Mouse (Mus musculus): ENCODE data around the gene Stoml2. TPM values are rescaled to one million over a fixed set of nuclear protein-coding genes. Genes with fewer than 3 reads are reported as not detected.

Gene Stoml2
- 119 and 120 TPM in 2 replicates for polyA plus RNA-seq (2015; fragmentation: Nextera tagmentation; extraction: Ambion mirVana)

DNA sequence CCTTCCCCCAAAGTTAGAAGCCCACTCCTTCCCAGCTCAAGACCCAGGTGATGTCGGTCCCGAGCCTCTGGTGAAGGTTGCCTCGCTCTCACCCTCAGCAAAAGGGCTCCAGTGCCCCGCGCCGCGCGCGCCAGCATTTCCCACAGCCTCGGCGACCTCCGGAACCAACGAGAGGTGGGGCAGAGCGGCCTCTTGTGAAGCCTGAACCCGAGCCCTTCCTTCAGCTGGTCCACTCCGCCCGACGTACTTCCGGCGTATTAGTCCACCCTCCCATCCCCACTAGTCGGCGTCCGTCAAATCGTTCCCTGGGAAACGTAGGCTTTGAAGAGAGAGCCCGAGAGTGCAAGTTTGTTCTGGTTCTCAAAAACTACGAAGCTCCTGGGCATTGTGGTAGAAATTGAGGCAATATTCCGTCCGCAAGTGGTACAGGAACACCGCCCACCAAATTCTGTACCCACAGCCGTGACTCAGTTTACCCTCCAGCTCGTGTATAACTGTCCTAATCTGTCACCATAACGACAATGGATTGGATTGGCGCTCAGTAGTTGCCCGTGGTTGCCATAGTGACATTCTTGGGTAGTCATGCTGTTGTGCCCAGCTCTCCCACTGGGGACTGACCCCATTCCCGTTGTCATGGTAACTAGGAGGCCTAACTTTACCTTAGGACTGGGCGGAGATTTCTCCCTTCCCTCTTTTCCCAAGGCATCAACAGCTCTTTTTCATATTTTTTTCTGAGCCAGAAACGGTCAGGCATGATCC is at the start of gene Stoml2:
TSS of gene Stoml2 (minus strand) at position 474 of the 759 bp plus-strand sequence.
- H3K9me3 ChIP-seq (ENCODE audit: control insufficient read depth): no peaks in the 10 kb centered on the region
- TF ChIP-seq CTCF (IDR thresholded peaks at IDR 0.05; ENCODE audit: low read depth): peak; percentile 66
- peak; percentile 94 for ATAC-seq
- peak within 1 kb of the TSS; percentile 76 for H3K4me3 ChIP-seq (ENCODE audit: low read depth, low read length)
- peaks cover 38% of the 10 kb centered on the region for H3K36me3 ChIP-seq (ENCODE audit: control insufficient read depth, insufficient read depth)
- H3K27me3 ChIP-seq (replicated peaks; ENCODE audit: control insufficient read depth, insufficient read depth, low read length): no peaks in the 10 kb centered on the region
- peak within 1 kb of the TSS; percentile 84 for H3K4me2 ChIP-seq (replicated peaks; ENCODE audit: low read depth)
- H3K9ac ChIP-seq (ENCODE audit: low read depth, low read length): peak within 1 kb of the TSS; percentile 90
- H3K4me1 ChIP-seq (replicated peaks; ENCODE audit: control insufficient read depth, insufficient read depth, low read length): 0 out of 2 replicates have a peak, but pooled peaks cover 3% of the 10 kb centered on the region
- WGBS: under 1% methylated on average over 38 of the region's 38 CpGs
- peak within 1 kb of the TSS; percentile 82 for H3K27ac ChIP-seq (ENCODE audit: low read depth, low read length)

DNA sequence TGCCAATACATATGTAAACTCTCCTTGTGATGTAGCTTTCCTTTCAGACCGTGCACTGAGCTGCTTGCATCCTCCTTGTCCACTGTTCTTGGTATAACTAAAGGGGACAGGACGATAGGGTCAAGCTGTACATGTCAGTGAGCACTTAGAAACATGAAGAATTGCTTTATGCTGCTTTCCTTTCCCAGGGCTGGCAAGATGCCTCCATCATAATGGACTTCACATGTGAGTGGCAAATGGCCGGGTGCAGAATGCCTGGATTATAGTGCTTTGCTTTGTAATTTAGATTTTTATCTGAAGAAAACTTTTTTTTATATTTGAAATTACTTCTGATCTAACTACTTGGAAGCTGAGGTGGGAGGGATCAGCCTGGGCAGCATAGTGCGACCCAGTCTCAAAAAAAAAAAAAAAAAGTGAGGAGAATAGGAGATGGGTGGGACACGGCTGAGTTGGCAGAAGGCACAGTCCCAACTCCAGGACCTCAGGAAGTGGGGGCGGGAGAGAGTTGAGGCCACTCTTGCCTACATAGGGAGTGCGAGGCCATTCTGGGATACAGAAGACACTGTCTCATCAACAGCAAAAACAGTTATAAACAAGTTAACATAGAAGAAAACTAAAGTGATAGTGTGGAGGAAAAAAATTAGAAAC is 46.7 kb upstream of the Stoml2 start:
- ATAC-seq: no peak
- H3K4me1 ChIP-seq (replicated peaks; ENCODE audit: control insufficient read depth, insufficient read depth, low read length): no peaks in the 10 kb centered on the region
- TF ChIP-seq CTCF (IDR thresholded peaks at IDR 0.05; ENCODE audit: low read depth): no peak
- no peak overlapping the region for H3K9ac ChIP-seq (ENCODE audit: low read depth, low read length)
- no peak overlapping the region for H3K27ac ChIP-seq (ENCODE audit: low read depth, low read length)
- H3K9me3 ChIP-seq (ENCODE audit: control insufficient read depth): no peaks in the 10 kb centered on the region
- no peaks in the 10 kb centered on the region for H3K27me3 ChIP-seq (replicated peaks; ENCODE audit: control insufficient read depth, insufficient read depth, low read length)
- no peak overlapping the region for H3K4me3 ChIP-seq (ENCODE audit: low read depth, low read length)
- no peaks in the 10 kb centered on the region for H3K36me3 ChIP-seq (ENCODE audit: control insufficient read depth, insufficient read depth)
- H3K4me2 ChIP-seq (replicated peaks; ENCODE audit: low read depth): no peak overlapping the region
- WGBS: 60% methylated on average over 7 of the region's 7 CpGs

DNA sequence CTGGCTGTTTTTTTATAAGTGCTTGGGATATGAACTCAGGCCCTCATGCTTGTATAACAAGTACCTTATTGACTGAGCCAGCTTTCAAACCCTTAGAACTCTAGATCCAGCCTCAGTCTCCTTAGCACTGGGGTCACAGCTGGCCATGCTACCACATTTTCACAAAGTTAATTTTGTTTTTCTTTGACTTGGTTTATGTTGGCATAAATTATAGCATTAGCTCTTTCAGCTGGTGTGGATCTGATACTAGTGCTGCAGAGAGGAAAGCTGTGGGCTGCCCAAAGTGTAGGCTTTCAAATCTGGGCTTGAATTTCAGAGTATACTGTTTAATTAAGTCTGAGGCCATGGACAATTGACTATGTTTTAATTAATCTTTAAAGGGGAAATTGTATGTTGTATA is 43.4 kb upstream of the Stoml2 start:
- TF ChIP-seq CTCF (IDR thresholded peaks at IDR 0.05; ENCODE audit: low read depth): no peak
- ATAC-seq: no peak
- no peaks in the 10 kb centered on the region for H3K9me3 ChIP-seq (ENCODE audit: control insufficient read depth)

DNA sequence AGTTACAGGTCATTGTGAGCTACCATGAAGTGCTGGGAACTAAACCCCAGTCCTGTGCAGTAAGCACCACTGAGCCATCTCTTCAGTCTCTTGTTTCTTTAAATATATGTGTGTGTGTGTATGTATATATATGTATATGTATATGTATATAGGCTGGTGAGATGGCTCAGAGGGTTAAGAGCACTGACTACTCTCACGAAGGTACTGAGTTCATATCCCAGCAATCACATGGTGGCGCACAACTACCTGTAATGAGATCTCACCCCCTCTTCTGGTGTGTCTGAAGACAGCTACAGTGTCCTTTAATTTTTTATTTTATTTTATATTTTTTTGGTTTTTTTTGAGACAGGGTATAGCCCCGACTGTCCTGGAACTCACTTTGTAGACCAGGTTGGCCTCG is 34.0 kb upstream of the Stoml2 start:
- no peak for TF ChIP-seq CTCF (IDR thresholded peaks at IDR 0.05; ENCODE audit: low read depth)
- H3K4me1 ChIP-seq (replicated peaks; ENCODE audit: control insufficient read depth, insufficient read depth, low read length): no peaks in the 10 kb centered on the region
- H3K36me3 ChIP-seq (ENCODE audit: control insufficient read depth, insufficient read depth): no peaks in the 10 kb centered on the region
- H3K4me2 ChIP-seq (replicated peaks; ENCODE audit: low read depth): no peak overlapping the region
- H3K9ac ChIP-seq (ENCODE audit: low read depth, low read length): no peak overlapping the region
- no peak for ATAC-seq
- no peak overlapping the region for H3K27ac ChIP-seq (ENCODE audit: low read depth, low read length)
- WGBS: 96% methylated on average over 4 of the region's 4 CpGs
- H3K4me3 ChIP-seq (ENCODE audit: low read depth, low read length): no peak overlapping the region
- H3K27me3 ChIP-seq (replicated peaks; ENCODE audit: control insufficient read depth, insufficient read depth, low read length): no peaks in the 10 kb centered on the region
- H3K9me3 ChIP-seq (ENCODE audit: control insufficient read depth): no peaks in the 10 kb centered on the region

More for the DNA sequence above, 43.4 kb upstream of the Stoml2 start:
- Histone ChIP-seq H3K4me1 (replicated peaks; ENCODE audit: control insufficient read depth, insufficient read depth, low read length) (0 out of 2 replicates have a peak, but pooled peaks cover 4% of the 10 kb centered on the region), H3K27me3 (replicated peaks; ENCODE audit: control insufficient read depth, insufficient read depth, low read length) (no peaks in the 10 kb centered on the region), H3K4me3 (ENCODE audit: low read depth, low read length) (no peak overlapping the region), H3K4me2 (replicated peaks; ENCODE audit: low read depth) (no peak overlapping the region), H3K36me3 (ENCODE audit: control insufficient read depth, insufficient read depth) (no peaks in the 10 kb centered on the region), H3K9ac (ENCODE audit: low read depth, low read length) (no peak overlapping the region), H3K27ac (ENCODE audit: low read depth, low read length) (no peak overlapping the region)

DNA sequence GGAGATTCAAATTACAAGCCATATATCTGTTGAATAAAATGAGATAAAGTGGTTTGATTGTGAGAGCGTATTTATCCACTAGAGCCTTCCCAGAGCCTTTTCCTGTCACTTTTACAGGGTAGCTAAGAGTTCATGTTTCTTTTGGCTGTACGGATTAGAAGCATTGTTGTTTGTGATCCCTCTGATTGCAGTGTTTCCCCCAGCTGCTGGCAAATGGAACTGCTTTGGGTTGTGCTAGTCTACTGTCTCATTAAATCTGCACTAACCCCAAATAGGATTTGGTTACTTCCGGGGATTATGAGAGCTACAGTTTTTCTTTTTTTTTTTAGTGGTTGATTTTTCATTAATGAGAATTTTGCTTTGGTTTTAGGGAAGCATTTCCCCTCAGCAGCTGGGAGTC is 28.8 kb upstream of the Stoml2 start:
- H3K36me3 ChIP-seq (ENCODE audit: control insufficient read depth, insufficient read depth): no peaks in the 10 kb centered on the region
- H3K27ac ChIP-seq (ENCODE audit: low read depth, low read length): no peak overlapping the region
- WGBS: 74% methylated on average over 3 of the region's 3 CpGs
- ATAC-seq: no peak
- H3K27me3 ChIP-seq (replicated peaks; ENCODE audit: control insufficient read depth, insufficient read depth, low read length): no peaks in the 10 kb centered on the region
- H3K9ac ChIP-seq (ENCODE audit: low read depth, low read length): no peak overlapping the region
- H3K4me1 ChIP-seq (replicated peaks; ENCODE audit: control insufficient read depth, insufficient read depth, low read length): no peaks in the 10 kb centered on the region
- no peaks in the 10 kb centered on the region for H3K9me3 ChIP-seq (ENCODE audit: control insufficient read depth)
- no peak overlapping the region for H3K4me2 ChIP-seq (replicated peaks; ENCODE audit: low read depth)
- no peak overlapping the region for H3K4me3 ChIP-seq (ENCODE audit: low read depth, low read length)
- TF ChIP-seq CTCF (IDR thresholded peaks at IDR 0.05; ENCODE audit: low read depth): no peak

DNA sequence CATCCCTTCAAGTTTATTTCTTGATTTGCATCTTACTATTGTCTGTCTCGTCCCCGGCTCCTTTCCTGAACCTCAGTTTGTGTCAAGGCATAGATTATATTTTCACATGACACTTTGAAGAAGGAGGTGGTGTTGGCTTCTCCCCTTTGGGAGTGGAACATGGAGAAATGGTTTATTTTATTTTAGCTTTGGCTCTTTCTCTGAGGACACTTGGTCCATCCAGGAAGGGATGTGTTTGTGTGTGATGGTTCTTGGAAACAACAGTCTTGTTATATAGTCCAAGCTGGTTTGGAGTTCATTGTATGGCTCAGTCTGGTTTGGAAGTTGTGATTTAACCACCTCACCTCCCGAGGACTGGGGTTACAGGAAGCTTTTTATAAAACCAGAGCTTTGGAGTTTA is 28.2 kb upstream of the Stoml2 start:
- peak overlapping the region; percentile 88 for H3K4me2 ChIP-seq (replicated peaks; ENCODE audit: low read depth)
- peak overlapping the region; percentile 73 for H3K9ac ChIP-seq (ENCODE audit: low read depth, low read length)
- no peaks in the 10 kb centered on the region for H3K27me3 ChIP-seq (replicated peaks; ENCODE audit: control insufficient read depth, insufficient read depth, low read length)
- no peak for TF ChIP-seq CTCF (IDR thresholded peaks at IDR 0.05; ENCODE audit: low read depth)
- no peak overlapping the region for H3K27ac ChIP-seq (ENCODE audit: low read depth, low read length)
- WGBS: 44% methylated on average over 3 of the region's 3 CpGs
- no peak for ATAC-seq
- H3K9me3 ChIP-seq (ENCODE audit: control insufficient read depth): no peaks in the 10 kb centered on the region
- peak overlapping the region; percentile 76 for H3K4me3 ChIP-seq (ENCODE audit: low read depth, low read length)
- no peaks in the 10 kb centered on the region for H3K4me1 ChIP-seq (replicated peaks; ENCODE audit: control insufficient read depth, insufficient read depth, low read length)
- no peaks in the 10 kb centered on the region for H3K36me3 ChIP-seq (ENCODE audit: control insufficient read depth, insufficient read depth)

All from intestine, postnatal 0 days (tissue).